Mouse (Mus musculus) gastrocnemius, postnatal 36 days (tissue): ENCODE measurements around the gene Psmb6. TPM values are rescaled to one million over a fixed set of nuclear protein-coding genes. Genes with fewer than 3 reads are reported as not detected.
"Not testable (repeated sequence)": the region's sequence is repeated elsewhere in the genome, so short reads cannot be mapped to it uniquely, and the experiment has no call there.

ENCODE experiments used
- DNase-seq, 2 experiments: peaks; one replicate each; pipeline ENCODE4 v3.0.0; 2022
- intact Hi-C: fragments of 180-260 bp; cut with DNase I; formaldehyde crosslinking; loops from one replicate; pipeline ENCODE4 v1.15.1; 2025
- total RNA-seq, 2 experiments: library from RNA; stranded (reverse); gene quantifications; 2 replicates each; pipeline ENCODE4 v1.2.3; 2021

Gene Psmb6
- total RNA-seq, 2 experiments from 2014 or later = 242 TPM

GRCm38 (mm10) chr11:70518923-70519322 lies 6.2 kb upstream of the Psmb6 start, which contains the start of gene Gltpd2:
TSS of gene Gltpd2 (plus strand) at chr11:70519196.
- DNase-seq = no peak
- intact Hi-C loops = loop anchor here (2.0 to 5.0 kb wide), 2 partner anchors 86 to 238 kb away; no protein-coding TSS in a partner anchor

- DNase-seq = peak; percentile 34 to 64
- intact Hi-C loops = no loop called here
These were observed 4.9 kb upstream of the Psmb6 start for GRCm38 (mm10) chr11:70520178-70520769.

GRCm38 (mm10) chr11:70523306-70523989 lies 1.7 kb upstream of the Psmb6 start:
- DNase-seq, intact Hi-C loops: not testable (repeated sequence)

GRCm38 (mm10) chr11:70524782-70525181 lies 385 bp upstream of the Psmb6 start:
- intact Hi-C loops = no loop called here
- no peak for DNase-seq

GRCm38 (mm10) chr11:70525726-70526125 lies 559 bp downstream of the Psmb6 start:
- DNase-seq = no peak
- intact Hi-C loops = no loop called here

- intact Hi-C loops = no loop called here
These were observed 1.0 kb downstream of the Psmb6 start for GRCm38 (mm10) chr11:70526211-70526610.

GRCm38 (mm10) chr11:70528610-70529009 lies 3.4 kb downstream of the Psmb6 start:
- intact Hi-C loops = no loop called here
- no peak for DNase-seq

More at GRCm38 (mm10) chr11:70526211-70526610, 1.0 kb downstream of the Psmb6 start:
- no peak for DNase-seq

GRCm38 (mm10) chr11:70531065-70531464 lies 5.9 kb downstream of the Psmb6 start:
- intact Hi-C loops, DNase-seq: not testable (repeated sequence)

GRCm38 (mm10) chr11:70532839-70533238 lies 7.7 kb downstream of the Psmb6 start, which contains the start of gene Gm40193:
TSS of gene Gm40193 (minus strand) at chr11:70532939.
- intact Hi-C loops = no loop called here
- DNase-seq = no peak

GRCm38 (mm10) chr11:70539423-70539822 lies 14.3 kb downstream of the Psmb6 start:
- no peak for DNase-seq
- intact Hi-C loops = loop anchor here (5.0 kb wide), 1 partner anchor 68 kb away; no protein-coding TSS in a partner anchor

- DNase-seq = peak; percentile 82 to 84
- intact Hi-C loops = loop anchor here (5.0 kb wide), 1 partner anchor 67 kb away; no protein-coding TSS in a partner anchor
These were observed 14.9 kb downstream of the Psmb6 start, which contains the start of gene Pld2 for GRCm38 (mm10) chr11:70539877-70540587. TSS of gene Pld2 (plus strand) at chr11:70540064.

GRCm38 (mm10) chr11:70540928-70541327 lies 15.8 kb downstream of the Psmb6 start:
- DNase-seq = no peak
- intact Hi-C loops = no loop called here

GRCm38 (mm10) chr11:70541415-70541814 lies 16.2 kb downstream of the Psmb6 start:
- intact Hi-C loops = no loop called here
- no peak for DNase-seq

GRCm38 (mm10) chr11:70544496-70544895 lies 19.3 kb downstream of the Psmb6 start:
- DNase-seq = no peak
- intact Hi-C loops = no loop called here

- intact Hi-C loops = no loop called here
- DNase-seq = no peak
These were observed 26.4 kb downstream of the Psmb6 start for GRCm38 (mm10) chr11:70551526-70551925.

GRCm38 (mm10) chr11:70553940-70554339 lies 28.8 kb downstream of the Psmb6 start:
- no peak for DNase-seq
- intact Hi-C loops = no loop called here

- DNase-seq = no peak
- intact Hi-C loops = no loop called here
These were observed 32.4 kb downstream of the Psmb6 start for GRCm38 (mm10) chr11:70557545-70557944.

GRCm38 (mm10) chr11:70561937-70562286 lies 36.7 kb downstream of the Psmb6 start:
- DNase-seq = no peak
- intact Hi-C loops = no loop called here

GRCm38 (mm10) chr11:70562287-70562994 lies 37.3 kb downstream of the Psmb6 start, which contains the start of gene Mink1:
TSS of gene Mink1 (plus strand) at chr11:70562881.
- intact Hi-C loops = no loop called here
- peak; percentile 79 to 85 for DNase-seq

- DNase-seq = no peak
- intact Hi-C loops = no loop called here
These were observed 37.9 kb downstream of the Psmb6 start for GRCm38 (mm10) chr11:70562995-70563469.
